Mouse (Mus musculus) midbrain, embryonic 14.5 days (tissue): Measurements from ENCODE around the gene Zbed3. TPM values are rescaled to one million over a fixed set of nuclear protein-coding genes. Genes with fewer than 3 reads are reported as not detected.

ENCODE experiments used
- ATAC-seq: fragments of 200-750 bp; cut with Nextera tagmentation; 2 replicates; pipeline ENCODE4 v1.8.0; 2017; ENCODE audit warnings: moderate number of reproducible peaks, moderate library complexity; ENCODE audit not compliant: low FRiP score, low TSS enrichment
- DNase-seq: peaks from one replicate; pipeline ENCODE4 v3.0.0-alpha.2; 2015
- H3K27ac ChIP-seq: fragments of 300-500 bp; sonication (generic); replicated peaks from 2 replicates; pipeline ENCODE4 v1.5.1; 2014; ENCODE audit warnings: mild to moderate bottlenecking, low read depth, low read length, moderate library complexity
- H3K27me3 ChIP-seq: fragments of 300-500 bp; sonication (generic); 2 replicates; pipeline ENCODE4 v1.6.1; 2014; ENCODE audit warnings: low read length, control low read depth, mixed read lengths; ENCODE audit not compliant: control insufficient read depth, insufficient read depth
- H3K36me3 ChIP-seq: fragments of 300-500 bp; sonication (generic); 2 replicates; pipeline ENCODE4 v1.6.1; 2014; ENCODE audit warnings: low read length, control low read depth; ENCODE audit not compliant: control insufficient read depth, insufficient read depth
- H3K4me1 ChIP-seq: fragments of 300-500 bp; sonication (generic); 2 replicates; pipeline ENCODE4 v1.6.1; 2014; ENCODE audit warnings: mild to moderate bottlenecking, antibody characterized with exemption, low read length, control low read depth; ENCODE audit not compliant: control insufficient read depth, insufficient read depth
- H3K4me2 ChIP-seq: fragments of 300-500 bp; sonication (generic); 2 replicates; pipeline ENCODE4 v1.6.1; 2014; ENCODE audit warnings: mild to moderate bottlenecking, low read length, moderate library complexity
- H3K4me3 ChIP-seq: fragments of 300-500 bp; sonication (generic); replicated peaks from 2 replicates; pipeline ENCODE4 v1.5.1; 2014; ENCODE audit warnings: low read depth, low read length
- H3K9ac ChIP-seq: fragments of 300-500 bp; sonication (generic); replicated peaks from 2 replicates; pipeline ENCODE4 v1.6.1; 2014; ENCODE audit warnings: mild to moderate bottlenecking, low read length, moderate library complexity
- H3K9me3 ChIP-seq: fragments of 300-500 bp; sonication (generic); 2 replicates; pipeline ENCODE4 v1.6.1; 2016; ENCODE audit warnings: low read length, control low read depth, mixed read lengths; ENCODE audit not compliant: control insufficient read depth
- WGBS: fragments of 180-500 bp; shearing (Covaris S2); extraction: QIAGEN DNeasy Blood & Tissue Kit; methylation state at CpG from one replicate; pipeline ENCODE4 v1.1.7; 2014; 5-methylcytosine and 5-hydroxymethylcytosine counted together
- polyA plus RNA-seq: library from polyadenylated mRNA; unstranded; fragments of >200 nt; fragmentation: Nextera tagmentation; extraction: Ambion mirVana; gene quantifications from 2 replicates; pipeline ENCODE4 v1.2.1, GENCODE M21; 2014

The Zbed3 gene
- polyA plus RNA-seq, 1 experiment from 2014 or later, result 37.9 TPM

DNA sequence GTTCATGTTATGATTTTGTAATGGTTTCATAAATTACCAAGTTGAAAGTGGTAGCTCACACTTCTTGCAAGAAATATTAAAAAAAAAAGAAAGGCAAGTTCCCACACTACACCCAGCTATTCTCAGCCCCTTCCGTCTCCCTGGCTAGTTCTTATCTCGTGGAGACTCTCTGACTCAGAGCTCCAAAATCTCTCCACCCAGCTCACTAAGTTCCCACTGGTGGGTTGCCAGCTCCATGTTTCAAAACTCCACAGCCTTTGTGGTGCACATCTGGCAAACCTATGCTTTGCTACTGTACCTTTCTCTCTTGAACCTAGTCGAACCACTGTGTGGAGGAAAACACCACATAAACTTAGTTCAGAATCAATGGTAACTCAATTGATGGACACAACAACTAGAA, 55.3 kb downstream of the Zbed3 start:
- DNase-seq, result no peak
- H3K27me3 ChIP-seq, result no peaks in the 10 kb centered on the region
- no peak overlapping the region for H3K27ac ChIP-seq
- no peak overlapping the region for H3K4me2 ChIP-seq
- H3K9ac ChIP-seq, result no peak overlapping the region
- no peaks in the 10 kb centered on the region for H3K36me3 ChIP-seq
- ATAC-seq, result no peak
- H3K9me3 ChIP-seq, result no peaks in the 10 kb centered on the region
- WGBS, result 83% methylated on average over 3 of the region's 3 CpGs
- peaks cover 7% of the 10 kb centered on the region for H3K4me1 ChIP-seq
- H3K4me3 ChIP-seq, result no peak overlapping the region

GRCm38 (mm10) chr13:95382418-95382817, 59.0 kb downstream of the Zbed3 start:
- Histone ChIP-seq H3K36me3 (no peaks in the 10 kb centered on the region), H3K27me3 (no peaks in the 10 kb centered on the region), H3K27ac (no peak overlapping the region), H3K4me1 (no peaks in the 10 kb centered on the region), H3K9me3 (no peaks in the 10 kb centered on the region), H3K4me3 (no peak overlapping the region), H3K4me2 (no peak overlapping the region), H3K9ac (no peak overlapping the region)
- DNase-seq, result no peak
- 92% methylated on average over 5 of the region's 5 CpGs for WGBS
- no peak for ATAC-seq

Other genes starting within 250 kb of the Zbed3 start
- gene Pde8b, start 73.3 kb upstream of the Zbed3 start, polyA plus RNA-seq, result 7.3 and 7.5 TPM in 2 replicates
- 35.7 and 46.4 TPM in 2 replicates for gene Aggf1, start 51.7 kb downstream of the Zbed3 start, polyA plus RNA-seq
- gene Crhbp, start 121.3 kb downstream of the Zbed3 start, polyA plus RNA-seq, result 3.2 and 3.3 TPM in 2 replicates
- not detected in 2 replicates for gene S100z, start 155.1 kb downstream of the Zbed3 start, polyA plus RNA-seq
- 0.08 and 0.12 TPM in 2 replicates for gene F2rl1, start 201.6 kb downstream of the Zbed3 start, polyA plus RNA-seq